Mouse (Mus musculus) embryo, embryonic 11.5 days (tissue): ENCODE measurements around the gene Cbx7.

ENCODE experiments used
- DNase-seq: peaks from one replicate; pipeline ENCODE4 v3.0.0-alpha.2; 2012; ENCODE audit warnings: low read depth, low spot score

The Cbx7 gene

GRCm38 (mm10) chr15:79970940-79971339 is at the start of gene Cbx7:
TSS of gene Cbx7 (minus strand) at chr15:79971119.
- DNase-seq, result no peak

GRCm38 (mm10) chr15:80020516-80020915 is 49.6 kb upstream of the Cbx7 start:
- DNase-seq, result no peak

- DNase-seq, result no peak
Observed at GRCm38 (mm10) chr15:80019625-80020024, 48.7 kb upstream of the Cbx7 start.

- DNase-seq, result no peak
Observed at GRCm38 (mm10) chr15:80019220-80019619, 48.3 kb upstream of the Cbx7 start.

GRCm38 (mm10) chr15:80016563-80017301 is 45.8 kb upstream of the Cbx7 start:
- no peak for DNase-seq

- DNase-seq, result no peak
Observed at GRCm38 (mm10) chr15:80015211-80015952, 44.5 kb upstream of the Cbx7 start.

- DNase-seq, result no peak
Observed at GRCm38 (mm10) chr15:80014321-80015210, 43.6 kb upstream of the Cbx7 start, which contains the start of gene Pdgfb. TSS of gene Pdgfb (minus strand) at chr15:80014977.

GRCm38 (mm10) chr15:80014031-80014320 is 43.1 kb upstream of the Cbx7 start:
- DNase-seq, result no peak

- DNase-seq, result no peak
Observed at GRCm38 (mm10) chr15:80013256-80014030, 42.5 kb upstream of the Cbx7 start.

GRCm38 (mm10) chr15:80012527-80013201 is 41.7 kb upstream of the Cbx7 start:
- DNase-seq, result no peak

GRCm38 (mm10) chr15:80011778-80012526 is 41.0 kb upstream of the Cbx7 start:
- no peak for DNase-seq

- DNase-seq, result no peak
Observed at GRCm38 (mm10) chr15:80011194-80011593, 40.3 kb upstream of the Cbx7 start.

GRCm38 (mm10) chr15:80010182-80010558 is 39.3 kb upstream of the Cbx7 start:
- no peak for DNase-seq

GRCm38 (mm10) chr15:80009421-80010181 is 38.7 kb upstream of the Cbx7 start:
- no peak for DNase-seq

- DNase-seq, result no peak
Observed at GRCm38 (mm10) chr15:80008461-80008860, 37.5 kb upstream of the Cbx7 start.

GRCm38 (mm10) chr15:80006156-80006555 is 35.2 kb upstream of the Cbx7 start:
- no peak for DNase-seq

GRCm38 (mm10) chr15:80005436-80005835 is 34.5 kb upstream of the Cbx7 start:
- DNase-seq, result no peak

- DNase-seq, result no peak
Observed at GRCm38 (mm10) chr15:80004644-80005340, 33.9 kb upstream of the Cbx7 start.

- no peak for DNase-seq
Observed at GRCm38 (mm10) chr15:80003581-80003980, 32.7 kb upstream of the Cbx7 start.
